Mouse (Mus musculus): ENCODE measurements around the gene Epx. TPM values are rescaled to one million over a fixed set of nuclear protein-coding genes. Genes with fewer than 3 reads are reported as not detected.
"Not testable (repeated sequence)": the region's sequence is repeated elsewhere in the genome, so short reads cannot be mapped to it uniquely, and the experiment has no call there.

The Epx gene
- total RNA-seq (2021), result not detected

- no peak for DNase-seq
Observed at GRCm38 (mm10) chr11:87875436-87875835, at the start of gene Epx. TSS of gene Epx (minus strand) at chr11:87875536.

DNA sequence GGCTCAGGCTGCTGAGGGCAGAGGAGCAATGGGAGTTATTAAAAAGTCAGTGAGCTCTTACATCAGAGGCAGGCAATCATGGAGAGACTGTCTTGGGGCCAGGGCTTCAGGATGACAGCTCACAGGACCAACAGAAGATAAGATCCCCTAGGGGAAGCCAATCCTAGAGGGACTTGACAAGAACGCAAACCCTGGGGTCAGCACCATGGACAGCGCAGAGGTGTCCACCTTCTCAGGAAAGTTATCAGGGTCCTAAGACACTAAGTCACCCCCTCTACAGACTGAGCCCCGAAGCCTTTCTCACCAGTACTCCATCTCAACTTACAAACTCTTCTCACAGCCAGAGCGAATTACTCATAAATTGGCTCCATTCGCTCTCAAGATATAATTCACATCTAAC lies 45.6 kb upstream of the Epx start, which contains the start of gene Olfr464:
Gene Olfr464, minus strand, starts transcription at position 2 of the 400 bp plus-strand sequence.
- DNase-seq, result no peak

DNA sequence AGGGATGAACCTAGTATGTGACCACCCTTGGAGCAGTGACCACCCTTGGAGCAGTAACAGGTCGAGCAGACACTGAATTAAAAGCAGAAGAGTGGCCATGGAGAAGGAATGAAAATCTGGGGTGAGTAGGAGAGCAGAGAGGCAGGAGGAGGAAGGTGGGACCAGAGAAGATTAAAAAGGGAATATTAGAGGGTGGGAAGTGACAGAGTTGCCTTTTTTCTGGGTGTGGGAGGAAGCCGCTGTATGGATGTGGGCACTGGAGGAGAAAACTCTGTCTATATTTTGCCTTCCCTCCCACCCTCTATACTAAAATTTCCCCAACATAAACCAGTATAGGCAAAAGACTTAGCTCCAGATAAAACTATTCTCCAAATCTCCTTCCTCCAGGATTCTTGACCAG lies 45.0 kb upstream of the Epx start:
- no peak for DNase-seq

- no peak for DNase-seq
Observed at GRCm38 (mm10) chr11:87916005-87916404, 40.7 kb upstream of the Epx start.

GRCm38 (mm10) chr11:87904331-87904730 lies 29.0 kb upstream of the Epx start:
- no peak for DNase-seq

- DNase-seq, result no peak
Observed at GRCm38 (mm10) chr11:87897287-87897686, 22.0 kb upstream of the Epx start, which contains the start of gene Olfr463. TSS of gene Olfr463 (minus strand) at chr11:87897387.

- DNase-seq, result no peak
Observed at GRCm38 (mm10) chr11:87892168-87892567, 16.8 kb upstream of the Epx start, which contains the start of gene Olfr462. TSS of gene Olfr462 (minus strand) at chr11:87892268.

DNA sequence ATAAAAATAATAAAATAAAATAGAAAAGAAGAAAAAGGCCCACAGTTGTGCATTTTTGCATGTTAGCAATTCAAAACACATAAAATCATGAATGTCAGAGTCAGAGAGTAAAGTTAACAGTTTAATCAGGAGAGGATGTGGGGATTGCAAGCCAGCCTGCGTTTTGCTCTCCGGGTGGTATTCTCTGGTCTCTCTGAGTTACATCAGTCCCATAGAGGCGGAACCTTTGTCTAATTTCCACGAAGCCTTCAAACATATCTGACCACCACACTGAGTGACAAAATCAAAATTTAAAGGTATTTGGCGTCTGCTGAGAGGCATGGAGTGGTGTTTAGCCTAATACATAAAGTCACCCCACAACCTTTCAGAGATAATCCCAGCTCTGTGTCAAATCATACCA lies 9.5 kb upstream of the Epx start:
- DNase-seq, result no peak

DNA sequence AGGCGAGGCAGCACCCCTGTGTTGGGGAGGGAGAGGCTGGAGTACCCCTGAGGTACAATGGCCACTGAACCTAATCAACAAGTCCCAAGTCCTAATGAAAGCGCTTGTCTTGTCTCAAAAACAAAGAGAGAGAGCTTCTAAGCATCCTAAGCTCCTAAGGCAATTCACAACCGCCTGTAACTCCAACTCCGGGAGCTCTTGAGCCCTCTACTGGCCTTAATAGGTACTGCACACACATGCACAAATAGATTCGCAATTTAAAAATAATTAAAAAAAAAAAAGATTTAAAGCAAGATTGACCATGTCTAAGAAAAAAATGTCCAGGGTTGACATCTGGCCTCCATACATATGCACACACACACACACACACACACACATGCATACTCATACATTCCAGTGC lies 8.2 kb upstream of the Epx start:
- DNase-seq, result no peak

- DNase-seq, result no peak
Observed at GRCm38 (mm10) chr11:87881714-87882113, 6.4 kb upstream of the Epx start.

DNA sequence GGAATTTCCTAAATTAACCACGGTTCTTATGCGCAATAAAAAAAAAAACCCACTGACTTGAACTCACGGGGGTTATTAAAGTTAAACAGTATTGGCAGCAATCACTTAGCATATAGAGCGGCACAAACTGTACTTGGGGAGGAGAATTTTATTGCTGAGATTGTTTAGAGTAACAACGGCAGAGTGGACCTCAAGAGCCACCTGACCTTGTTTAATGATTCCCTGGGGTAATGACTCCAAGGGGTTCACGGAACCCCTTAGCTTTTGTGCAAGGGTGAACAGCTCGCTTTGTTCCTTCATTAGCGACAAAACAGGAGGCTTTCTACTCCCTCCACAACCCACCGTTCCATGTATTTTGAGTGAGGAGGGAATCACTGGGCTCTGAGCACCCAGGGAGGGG lies 4.5 kb upstream of the Epx start:
- no peak for DNase-seq

DNA sequence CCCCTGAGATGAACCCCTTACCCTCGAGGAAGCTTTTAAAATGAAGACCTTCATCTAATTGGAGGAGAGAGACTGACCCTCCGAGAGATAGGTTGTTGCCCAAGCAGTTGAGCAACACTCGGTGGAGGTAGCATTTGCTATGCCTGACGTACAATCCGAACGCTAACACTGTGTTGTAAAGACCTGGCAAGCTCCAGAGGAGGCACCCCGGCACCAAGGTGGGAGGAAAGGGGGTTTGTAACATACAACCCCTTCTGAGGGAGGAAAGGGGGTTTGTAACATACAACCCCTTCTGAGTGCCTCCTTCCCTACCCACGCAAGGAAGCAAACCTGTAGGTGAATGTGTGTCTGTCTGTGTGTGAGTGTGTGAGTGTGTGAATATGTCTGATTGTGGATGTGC lies 3.6 kb downstream of the Epx start:
- DNase-seq, result no peak

- DNase-seq, result no peak
Observed at GRCm38 (mm10) chr11:87870096-87870495, 5.2 kb downstream of the Epx start.

- not testable (repeated sequence) for DNase-seq
Observed at GRCm38 (mm10) chr11:87866891-87867290, 8.4 kb downstream of the Epx start.

- DNase-seq, result no peak
Observed at GRCm38 (mm10) chr11:87862805-87863204, 12.5 kb downstream of the Epx start.

DNA sequence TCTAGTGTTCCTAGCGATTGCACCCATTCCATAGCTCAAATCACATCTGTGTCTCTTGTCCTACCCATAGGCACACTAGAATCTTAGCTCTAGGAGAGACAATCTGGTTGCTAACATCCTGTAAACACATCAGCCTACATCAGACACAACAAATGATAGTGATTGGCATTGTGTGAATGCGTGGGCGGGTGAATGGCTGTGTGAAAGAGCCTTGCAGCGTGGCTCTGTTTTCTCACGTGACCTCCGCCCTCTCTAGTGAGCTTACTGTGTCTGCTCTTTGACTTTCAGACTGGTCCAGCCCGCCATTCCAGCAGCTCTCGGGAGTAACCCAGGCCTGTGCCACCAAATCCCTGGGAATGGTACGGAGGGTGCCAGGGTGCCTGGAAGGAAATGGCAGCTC lies 14.9 kb downstream of the Epx start:
- DNase-seq, result no peak

- DNase-seq, result no peak
Observed at GRCm38 (mm10) chr11:87859273-87859672, 16.1 kb downstream of the Epx start.

GRCm38 (mm10) chr11:87854550-87854949 lies 20.8 kb downstream of the Epx start:
- no peak for DNase-seq

GRCm38 (mm10) chr11:87853597-87853954 lies 21.8 kb downstream of the Epx start:
- peak; percentile 16 to 32 for DNase-seq

- DNase-seq, result peak; percentile 90 to 92
Observed at GRCm38 (mm10) chr11:87852690-87853596, 22.4 kb downstream of the Epx start, which contains the start of gene Mks1. TSS of gene Mks1 (plus strand) at chr11:87853215.

DNA sequence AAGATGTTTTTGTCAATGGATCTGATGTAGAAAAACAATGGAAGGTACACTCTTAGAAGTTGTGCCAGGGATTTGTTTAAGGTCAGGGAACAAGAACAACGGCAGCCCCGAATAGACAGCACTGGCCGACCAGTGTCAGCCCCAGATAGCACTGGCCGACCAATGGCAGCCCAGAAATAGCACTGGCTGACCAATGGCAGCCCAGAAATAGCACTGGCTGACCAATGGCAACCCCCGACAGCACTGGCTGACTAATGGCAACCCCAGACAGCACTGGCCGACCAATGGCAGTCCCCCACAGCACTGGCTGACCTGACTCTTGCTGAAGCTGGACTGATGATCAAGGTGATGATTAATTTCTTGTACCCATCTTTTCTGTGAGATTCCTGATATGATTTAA lies 27.5 kb downstream of the Epx start:
- DNase-seq, result no peak

GRCm38 (mm10) chr11:87846968-87847600 lies 28.3 kb downstream of the Epx start:
- DNase-seq, result no peak

DNA sequence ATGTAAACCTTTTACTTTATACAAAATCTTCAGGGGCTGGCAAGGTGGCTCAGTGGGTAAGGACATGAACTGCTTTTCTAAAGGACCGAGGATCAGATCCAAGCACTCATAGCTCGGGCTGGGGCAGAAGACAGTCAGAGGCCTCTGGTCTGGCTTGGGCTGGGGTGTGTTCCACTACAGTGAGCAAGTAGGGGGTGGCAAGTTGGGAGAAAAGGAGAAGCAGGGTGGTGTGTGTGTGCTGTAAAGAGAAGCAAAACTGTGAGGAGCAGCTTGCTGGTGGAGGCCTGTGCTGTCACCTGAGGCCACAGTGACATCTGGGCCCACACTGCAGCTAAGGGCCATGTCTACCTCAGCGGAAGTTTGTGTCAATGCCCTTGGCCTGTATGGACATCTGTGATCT lies 33.9 kb downstream of the Epx start:
- no peak for DNase-seq

DNA sequence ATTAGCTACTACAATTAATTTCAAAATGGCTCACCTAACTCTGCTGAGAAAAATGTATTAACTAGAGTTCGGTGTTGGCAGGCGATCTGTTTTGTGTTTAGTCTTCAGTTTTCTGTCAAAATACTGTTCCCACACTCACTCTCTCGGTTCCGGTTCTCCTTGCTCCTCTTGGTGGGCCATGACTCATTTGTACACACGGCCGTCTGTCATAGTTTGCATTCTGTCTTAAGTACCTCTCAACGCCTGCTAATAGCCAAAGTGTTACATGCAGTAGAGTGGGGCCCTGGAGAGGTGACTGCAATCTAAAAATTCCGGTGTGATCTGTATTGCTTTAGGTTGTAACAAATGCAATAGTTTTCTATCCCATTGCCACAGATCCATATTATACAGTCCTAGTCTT lies 34.7 kb downstream of the Epx start:
- no peak for DNase-seq
